Mouse (Mus musculus) bone marrow macrophage, adult 2 months (primary cell): ENCODE results near the gene Pdrg1.

Experiments
- CTCF ChIP-seq: IDR thresholded peaks from 2 replicates; pipeline ENCODE4 v1.5.1; 2012; ENCODE audit warnings: low read depth, mild to moderate bottlenecking, low read length, moderate library complexity
- POLR2A ChIP-seq: IDR thresholded peaks from 2 replicates; pipeline ENCODE4 v1.6.1; 2012; ENCODE audit warnings: mild to moderate bottlenecking, low read depth, low read length, borderline replicate concordance

DNA sequence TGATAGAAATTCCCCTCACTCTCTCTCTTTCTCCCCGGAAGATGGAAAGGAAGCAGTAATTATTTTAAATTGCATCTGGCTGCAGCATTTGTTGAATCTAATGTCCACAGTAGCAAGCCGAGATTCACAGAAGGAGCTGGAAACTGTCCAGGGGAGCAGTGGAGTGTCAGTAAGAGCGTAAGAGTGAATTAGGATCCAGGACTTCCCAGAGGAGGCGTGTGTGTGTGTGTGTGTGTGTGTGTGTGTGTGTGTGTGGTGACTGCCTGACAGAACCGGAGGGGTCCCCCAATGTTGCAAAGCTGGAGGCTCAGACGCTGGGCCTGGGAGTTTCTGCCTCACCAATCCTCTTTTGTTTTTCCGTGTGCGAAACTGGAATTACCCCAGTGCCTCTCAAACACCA is 577 bp upstream of the Pdrg1 start:
- TF ChIP-seq CTCF (no peak), POLR2A (no peak)
